Mouse (Mus musculus) lung, postnatal 10 days (tissue): ENCODE measurements around the gene Kcne2.
A peak's percentile ranks its signal among the peaks of the same experiment; 100 is the strongest.

ENCODE experiments used
- DNase-seq: peaks from one replicate; pipeline ENCODE4 v3.0.0; 2021

Gene Kcne2

DNA sequence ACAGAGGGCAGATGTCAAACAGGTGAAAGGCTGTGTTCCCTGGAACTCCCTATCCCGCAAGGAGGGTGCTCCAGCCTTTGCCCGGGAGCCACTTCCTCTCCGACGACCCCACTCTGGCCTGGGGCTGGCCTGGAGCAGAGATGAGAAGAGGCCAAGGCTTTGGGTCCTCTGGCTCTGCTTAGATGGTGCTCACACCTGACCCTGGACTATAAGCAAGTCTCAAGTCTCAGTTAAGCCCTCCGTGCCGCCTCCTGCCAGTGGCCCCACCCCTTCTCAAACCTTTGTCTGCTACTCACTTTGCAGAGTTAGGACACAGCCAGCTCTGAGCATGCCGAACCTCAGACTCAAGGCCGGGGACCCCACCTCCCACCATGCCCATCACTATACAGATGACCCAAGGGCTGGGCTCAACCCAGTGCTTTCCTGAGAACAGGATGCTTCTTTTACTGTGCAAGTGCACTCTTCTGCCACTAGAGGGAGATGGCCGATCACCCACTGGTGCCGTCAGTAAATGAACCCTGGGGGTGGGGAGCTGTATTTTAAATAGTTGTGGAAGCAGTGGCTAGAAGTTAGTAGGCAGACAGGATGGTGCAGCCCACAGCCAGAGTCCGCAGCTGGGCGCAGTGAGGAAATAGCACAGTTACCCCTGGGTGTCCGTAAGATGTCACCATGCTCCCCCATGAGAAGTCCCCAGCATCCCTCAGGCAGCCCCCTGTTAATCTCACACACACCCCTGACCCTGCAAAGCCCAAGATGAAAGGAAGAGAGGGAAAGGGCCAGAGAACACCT is 22.0 kb downstream of the Kcne2 start:
- peak; percentile 71 for DNase-seq

DNA sequence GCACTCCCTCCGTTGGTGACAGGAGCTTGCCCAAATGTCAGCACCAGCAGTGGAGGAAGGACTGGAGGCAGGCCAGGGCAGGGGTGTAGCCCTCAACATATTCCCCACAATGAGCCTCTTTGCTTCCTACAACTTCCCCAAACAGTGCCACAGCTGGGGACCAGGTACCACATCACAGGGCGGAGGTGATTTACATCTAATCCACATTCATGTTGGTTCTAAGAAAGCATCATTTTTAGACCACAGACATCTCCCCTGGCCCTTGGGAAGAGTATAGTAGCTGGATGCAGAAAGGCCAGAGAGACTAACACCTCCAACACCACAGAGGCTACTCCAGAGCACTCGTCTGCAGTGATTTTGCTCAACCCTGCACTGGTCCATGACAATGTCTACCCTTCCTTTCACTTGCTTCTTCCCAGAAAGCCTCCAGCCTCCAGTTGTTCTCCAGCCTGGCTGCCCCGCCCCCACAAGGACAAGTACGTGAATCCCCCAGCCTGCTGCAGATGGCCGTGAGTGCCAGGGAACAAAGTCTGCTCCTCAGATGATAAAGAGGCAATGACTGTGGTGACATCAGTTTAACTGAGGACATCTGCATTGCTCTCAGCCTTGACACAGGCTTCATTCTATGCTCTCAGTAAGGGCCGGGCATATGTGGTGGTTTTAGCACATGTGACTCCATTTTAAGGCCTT is 24.0 kb downstream of the Kcne2 start:
- no peak for DNase-seq

DNA sequence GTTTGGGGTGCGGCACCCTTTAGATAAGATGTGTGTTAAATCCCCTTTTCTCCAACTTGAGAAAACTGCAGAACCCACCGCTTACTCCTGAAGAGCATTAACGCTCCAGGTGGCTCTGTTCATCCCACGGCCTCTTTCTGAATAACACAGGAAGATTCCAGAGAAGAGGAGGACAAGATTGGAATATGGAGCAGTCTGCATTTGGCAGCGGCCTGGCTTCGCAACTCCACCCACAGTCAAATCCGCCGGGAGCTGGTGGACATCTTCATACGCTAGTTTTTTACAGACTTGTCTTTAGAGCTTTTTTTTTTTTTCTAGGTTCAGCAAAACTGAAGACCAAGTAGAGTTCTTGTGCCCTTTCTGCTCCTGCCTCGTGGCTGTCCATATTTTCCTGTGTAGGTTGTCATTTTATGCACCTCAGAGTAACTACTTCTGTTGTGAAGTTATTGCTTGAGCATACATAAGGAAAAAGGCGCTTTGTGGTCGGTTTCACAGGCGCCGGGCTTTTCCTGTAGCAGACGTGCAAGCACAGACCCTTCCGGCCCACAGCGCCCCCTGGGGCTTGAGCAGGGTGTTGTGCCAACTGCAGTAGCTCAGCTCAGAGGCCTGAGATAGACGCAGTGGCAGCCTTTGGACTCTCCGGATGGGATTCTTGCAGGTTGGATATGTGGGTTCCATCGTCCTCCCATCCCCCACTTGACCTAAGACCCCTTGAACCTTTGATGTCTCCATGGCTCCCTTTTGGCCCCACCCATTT is 27.3 kb downstream of the Kcne2 start:
- DNase-seq, result peak; percentile 74

DNA sequence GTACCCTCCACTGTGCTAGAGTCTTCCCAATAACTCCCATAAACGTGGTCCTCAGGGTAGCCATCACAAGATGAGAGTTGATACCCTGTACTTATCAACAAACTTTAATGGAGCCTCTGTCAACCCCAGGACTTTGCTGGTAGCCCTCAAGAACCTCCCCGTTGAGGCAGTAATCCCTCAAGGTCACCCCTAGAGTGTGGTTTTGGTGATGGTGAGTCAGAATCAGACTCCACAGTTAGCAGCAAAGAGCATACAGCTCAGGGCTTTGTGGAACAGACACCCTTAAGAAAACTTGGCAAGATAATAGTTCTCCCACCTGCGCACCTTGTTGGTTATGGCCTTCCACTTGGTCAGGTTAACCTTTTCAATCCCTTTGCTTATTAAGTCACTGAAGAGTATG is 28.2 kb downstream of the Kcne2 start:
- DNase-seq, result no peak

DNA sequence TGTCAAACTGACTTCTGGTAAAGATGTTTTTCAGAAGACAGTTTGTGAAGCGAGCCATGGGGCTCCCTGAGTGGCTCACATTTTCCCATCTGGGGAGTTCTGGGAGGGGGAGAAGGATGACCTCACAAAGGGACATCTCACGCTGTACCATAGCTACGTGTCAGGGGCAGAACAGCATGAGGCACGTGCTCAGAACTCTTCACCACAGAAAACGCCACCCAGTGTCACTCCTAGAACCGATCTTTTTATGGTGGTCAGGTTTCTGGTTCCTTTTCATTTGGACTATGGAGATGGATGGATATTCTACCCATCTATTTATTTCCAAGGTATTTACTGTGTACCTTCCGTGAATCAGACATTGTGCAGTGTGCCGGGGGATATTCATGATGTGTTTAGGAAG is 29.2 kb downstream of the Kcne2 start, which contains the start of gene Fam243:
Gene Fam243, minus strand, starts transcription at position 101 of the 400 bp plus-strand sequence.
- no peak for DNase-seq

DNA sequence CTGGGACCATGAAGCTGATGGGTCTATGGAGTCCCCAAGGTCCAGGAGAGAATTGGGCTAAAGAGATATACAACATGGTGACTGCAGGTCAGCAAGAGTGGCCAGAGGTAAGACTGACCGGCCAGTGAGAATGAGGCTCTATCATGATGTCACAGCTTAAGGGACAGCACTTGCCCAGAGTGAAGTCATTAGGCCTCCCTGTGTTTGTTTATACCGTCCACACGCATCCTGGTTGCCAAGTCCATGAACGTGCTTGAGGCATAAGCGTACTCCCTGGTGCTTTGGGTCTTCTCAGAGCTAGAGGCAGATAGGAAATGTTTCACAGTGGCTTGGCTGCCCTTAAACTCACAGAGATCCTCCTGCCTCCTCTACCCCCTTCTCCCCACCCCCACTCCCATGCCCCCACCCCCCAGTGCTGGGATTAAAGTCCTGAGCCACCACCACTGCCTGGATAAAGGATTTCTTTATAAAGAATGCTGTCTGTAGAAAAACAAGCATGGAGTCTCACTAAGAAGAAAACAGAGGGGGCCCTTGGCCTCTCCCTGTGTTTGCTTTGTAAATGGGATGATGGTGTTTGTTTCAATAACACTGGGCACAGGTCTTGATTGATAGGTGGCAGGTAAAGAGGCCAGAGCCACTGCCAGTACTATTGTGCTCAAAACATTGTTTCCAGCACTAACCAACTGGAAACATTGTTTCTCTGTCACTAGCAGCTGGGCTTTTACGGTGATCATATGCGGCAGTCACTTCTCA is 32.3 kb downstream of the Kcne2 start:
- DNase-seq, result peak; percentile 53

DNA sequence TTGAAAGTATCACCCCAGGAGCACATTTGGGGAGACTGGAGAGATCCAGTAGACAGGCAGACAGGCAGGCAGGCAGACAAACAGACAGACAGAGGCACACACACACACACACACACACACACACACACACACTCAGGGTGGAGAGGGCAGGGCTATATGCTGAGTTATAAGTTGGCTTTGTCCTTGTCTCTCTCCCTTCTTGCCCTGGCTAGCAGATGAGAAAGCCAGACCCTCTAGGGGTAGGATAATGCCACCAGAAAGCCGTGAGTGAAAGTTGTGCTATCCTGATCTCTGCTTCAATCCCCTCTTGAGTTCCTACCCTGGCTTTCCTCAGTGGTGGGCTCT is 32.8 kb downstream of the Kcne2 start:
- no peak for DNase-seq

DNA sequence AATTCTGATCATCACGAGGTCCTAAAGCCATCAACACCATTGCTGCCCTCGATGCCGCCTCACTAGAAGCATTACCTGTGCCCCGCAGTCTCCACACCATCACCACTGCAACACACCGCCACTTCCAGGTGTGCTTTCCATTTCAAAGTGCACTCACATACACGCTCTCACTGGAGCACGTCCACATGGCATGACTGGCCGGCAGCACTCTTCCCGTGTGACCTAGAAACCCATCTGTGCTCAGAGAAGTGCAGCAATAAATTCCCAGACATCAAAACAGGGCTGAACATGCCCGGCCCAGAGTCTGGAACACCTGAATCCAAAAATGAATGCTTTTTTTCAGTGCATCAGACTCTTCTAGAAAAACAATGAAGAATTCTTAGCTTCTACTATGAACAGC is 35.7 kb downstream of the Kcne2 start:
- no peak for DNase-seq

DNA sequence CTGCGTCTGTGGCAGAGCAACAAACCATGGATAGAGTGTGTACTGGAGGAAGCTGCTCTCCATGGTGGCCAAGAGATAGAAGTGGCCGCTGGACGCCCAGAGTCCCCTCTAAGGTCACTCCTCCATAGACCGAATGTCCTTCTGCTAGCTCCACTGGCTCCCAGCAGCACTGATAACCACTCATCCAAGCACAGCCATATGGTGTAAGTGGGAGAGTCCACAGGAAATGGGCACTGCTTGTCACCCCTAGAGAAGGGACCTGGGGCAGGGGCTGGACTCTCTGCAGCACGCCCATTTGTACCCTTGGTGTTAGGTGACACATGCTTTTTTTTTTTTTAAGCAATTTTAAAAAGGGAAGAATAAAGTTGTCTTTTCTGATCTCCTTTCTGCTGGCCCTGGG is 38.8 kb downstream of the Kcne2 start:
- no peak for DNase-seq

DNA sequence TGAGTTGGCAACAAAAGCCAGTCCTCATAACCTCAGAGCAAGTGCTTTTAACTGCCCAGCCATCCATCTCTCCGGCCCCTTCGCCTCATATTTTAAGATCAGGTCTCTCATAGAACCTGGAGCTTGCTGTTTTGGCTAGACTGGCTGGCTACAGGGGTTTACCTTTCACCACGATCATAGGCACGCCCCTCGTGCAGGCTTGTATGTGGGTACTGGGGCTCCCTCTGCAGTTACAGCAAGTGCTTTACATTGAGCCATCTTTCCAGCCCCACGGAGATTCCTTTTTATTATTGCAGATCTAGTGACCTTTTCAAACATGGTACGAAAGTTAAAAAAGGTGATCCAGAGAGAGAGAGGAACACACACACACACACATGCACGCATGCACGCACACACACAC is 42.4 kb downstream of the Kcne2 start:
- no peak for DNase-seq

DNA sequence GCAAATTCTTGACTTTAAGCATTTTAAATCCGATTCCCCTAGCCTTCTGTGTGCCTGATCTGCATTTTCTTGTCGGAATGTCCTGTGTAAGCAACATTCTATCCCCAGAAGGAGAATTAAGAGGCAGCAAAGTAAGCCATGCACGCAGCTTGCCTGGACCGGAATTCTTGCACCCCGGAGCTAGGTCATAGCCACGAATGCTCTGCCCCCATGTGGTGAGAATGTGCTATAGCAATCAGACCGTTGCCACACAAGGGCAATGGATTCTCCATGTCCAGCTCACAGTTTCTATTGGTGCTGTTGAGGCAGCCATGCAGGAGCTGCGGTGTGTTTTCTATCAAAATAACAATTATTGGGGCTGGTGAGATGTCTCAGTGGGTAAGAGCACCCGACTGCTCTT is 44.1 kb downstream of the Kcne2 start:
- peak; percentile 90 for DNase-seq

DNA sequence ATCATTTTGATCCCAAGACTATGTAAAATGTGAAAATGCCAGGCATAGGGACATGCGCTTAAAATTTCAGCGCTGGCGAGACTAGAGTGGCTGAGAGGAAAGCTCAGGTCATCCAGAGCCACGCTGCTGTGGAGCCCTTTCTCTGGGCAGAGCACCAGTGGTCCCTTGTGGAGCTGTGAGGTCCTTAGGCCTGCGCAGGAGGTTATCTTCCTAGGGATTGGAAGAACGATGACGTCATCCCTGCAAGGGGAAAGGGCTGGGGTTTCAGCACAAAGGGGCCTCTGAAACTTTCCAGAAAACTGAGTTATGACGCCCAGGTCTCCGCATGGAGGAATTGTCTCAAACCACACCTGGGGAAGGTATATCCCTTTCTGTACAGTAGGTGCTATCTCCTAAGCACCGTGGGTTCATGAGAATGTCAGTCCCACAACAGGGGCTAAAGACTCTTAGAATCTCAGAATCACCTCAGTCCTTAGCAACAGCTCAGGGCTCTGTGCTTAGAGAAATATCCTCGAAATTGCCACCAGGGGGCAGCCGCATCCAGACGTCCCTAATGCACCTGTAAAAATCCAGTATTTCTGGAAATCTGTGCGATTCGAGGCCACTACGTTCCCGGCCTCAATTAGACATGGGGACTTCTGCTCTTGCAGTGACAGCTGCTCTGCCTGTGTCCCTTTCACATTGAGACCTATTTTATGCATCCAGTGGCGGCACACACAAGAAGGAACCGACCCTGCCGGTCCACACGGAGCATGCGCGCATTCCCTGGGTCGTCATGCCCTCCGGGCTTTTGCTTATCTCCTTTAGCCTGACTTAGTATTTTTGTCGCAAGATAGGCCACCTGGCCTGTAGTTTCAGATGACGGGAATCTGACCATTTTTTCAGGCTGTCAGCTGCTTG is 48.7 kb downstream of the Kcne2 start:
- DNase-seq, result peak; percentile 78

DNA sequence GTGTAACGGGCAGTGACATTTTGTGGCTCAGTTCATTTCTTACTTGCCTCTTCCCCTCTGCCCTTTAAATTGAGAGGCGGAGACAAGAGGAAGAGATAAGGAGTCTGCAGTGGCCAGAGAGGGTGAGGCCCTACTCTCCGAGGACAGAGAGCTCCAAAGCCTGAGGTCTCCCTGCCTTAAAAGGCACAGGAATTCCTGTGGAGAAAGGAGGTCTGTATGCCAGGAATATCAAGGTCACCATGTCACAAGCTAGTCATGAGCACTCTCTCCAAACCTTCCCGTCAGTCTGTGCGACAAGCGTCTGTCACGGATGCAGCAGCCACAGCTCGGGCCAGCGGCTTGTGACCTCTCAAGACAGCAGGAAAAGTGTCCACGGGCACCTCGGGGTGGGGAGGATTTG is 53.0 kb downstream of the Kcne2 start:
- DNase-seq, result peak; percentile 26

DNA sequence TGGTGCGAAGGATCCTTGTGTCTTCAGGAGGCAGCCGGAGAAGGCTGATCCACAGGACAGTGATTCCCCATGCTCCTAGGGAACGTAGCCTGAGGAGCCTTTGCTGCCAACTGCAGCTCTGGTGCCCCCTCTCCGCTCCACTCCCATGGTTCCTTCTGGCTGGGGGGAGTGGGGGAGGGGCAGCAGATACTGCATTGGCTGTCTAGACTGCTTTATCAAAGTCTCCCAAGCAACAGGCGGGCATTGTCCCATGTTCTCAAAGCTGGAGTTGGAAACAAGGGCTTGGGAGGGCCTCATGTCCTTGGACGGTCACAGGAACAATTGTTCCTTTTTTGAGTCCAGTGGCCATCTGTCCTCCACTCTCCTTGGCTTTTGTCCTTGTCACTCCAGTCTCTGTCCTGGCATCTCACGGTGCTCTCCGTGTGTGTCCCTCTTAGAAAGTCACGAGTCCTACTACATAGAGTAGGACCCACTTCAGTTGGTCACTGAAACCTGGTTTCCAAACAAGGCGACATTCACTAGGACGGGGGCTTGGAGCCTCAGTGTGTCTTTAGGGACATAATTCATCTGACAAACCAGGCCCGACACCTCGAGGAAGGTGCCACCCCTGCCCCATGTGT is 54.2 kb downstream of the Kcne2 start:
- DNase-seq, result no peak
